Mouse (Mus musculus) lung, postnatal 0 days (tissue): Measurements from ENCODE around the gene Atp1a4.

Experiments
- CTCF ChIP-seq: IDR thresholded peaks from 2 replicates; pipeline ENCODE4 v1.5.1; 2016; ENCODE audit warnings: antibody characterized with exemption, mild to moderate bottlenecking
- EP300 ChIP-seq: IDR thresholded peaks from 2 replicates; pipeline ENCODE4 v1.6.1; 2016; ENCODE audit warnings: antibody characterized with exemption, mild to moderate bottlenecking, control low read depth

- TF ChIP-seq CTCF = no peak
- TF ChIP-seq EP300 = peak; percentile 59
These were observed 49.7 kb upstream of the Atp1a4 start for GRCm38 (mm10) chr1:172307936-172308335.
